In genomic region chr6:146156536-146156935, GRCm38 (mm10) we compare ENCODE assay signal across 12 mouse cellular contexts.
"Had no signal": no experiment of that assay in that cellular context is flagged by ENCODE, and none has a peak within 500 bp of the region (broad histone marks: within the 10 kb centered on the region; RNA-seq: fewer than 3 reads in every experiment).

No protein-coding gene starts in this region.

- DNase-seq: kidney, adult 11 months; kidney, adult 8-10 months; kidney, postnatal 10 days; kidney, postnatal 36 days; liver, embryonic 13.5 days; lung, adult 2 months; lung, postnatal 14 days; lung, postnatal 4 days; retina, postnatal 1 day; right cerebral cortex, postnatal 25 days; spleen, adult 18-20 months; thymus, postnatal 25 days had no signal
